23 mouse cellular contexts compared by ENCODE assay signal in genomic region chr8:56547866-56548265, GRCm38 (mm10).
"Had no signal": no experiment of that assay in that cellular context is flagged by ENCODE, and none has a peak within 500 bp of the region (broad histone marks: within the 10 kb centered on the region; RNA-seq: fewer than 3 reads in every experiment).

No protein-coding gene starts in this region.

- H3K27me3 ChIP-seq: heart, embryonic 12.5 days; hindbrain, embryonic 12.5 days; intestine, embryonic 15.5 days; limb, embryonic 13.5 days; limb, embryonic 15.5 days had no signal

- H3K27ac ChIP-seq: heart, adult 2 months; heart, embryonic 10.5 days; hindbrain, embryonic 10.5 days; hindbrain, embryonic 12.5 days; hindbrain, embryonic 14.5 days; intestine, embryonic 15.5 days; layer of hippocampus, adult 2 months; limb, embryonic 13.5 days; limb, embryonic 15.5 days had no signal

- H3K9me3 ChIP-seq: heart, embryonic 10.5 days; heart, embryonic 12.5 days; hindbrain, embryonic 10.5 days; hindbrain, embryonic 12.5 days; intestine, embryonic 15.5 days; limb, embryonic 13.5 days; limb, embryonic 15.5 days had no signal

- DNase-seq: gastrocnemius, postnatal 14 days; gastrocnemius, postnatal 36 days; heart, adult 2 months; heart, postnatal 10 days; heart, postnatal 4 days; kidney, adult 18-20 months; kidney, adult 8-10 months; kidney, postnatal 10 days; kidney, postnatal 25 days; kidney, postnatal 4 days; left cerebral cortex, postnatal 4 days had no signal

- H3K9ac ChIP-seq: heart, embryonic 12.5 days; hindbrain, embryonic 12.5 days; hindbrain, embryonic 14.5 days; intestine, embryonic 15.5 days; limb, embryonic 15.5 days had no signal

- H3K4me3 ChIP-seq: heart, adult 2 months; heart, embryonic 10.5 days; heart, embryonic 12.5 days; hindbrain, embryonic 10.5 days; hindbrain, embryonic 12.5 days; intestine, embryonic 15.5 days; layer of hippocampus, adult 2 months; limb, embryonic 13.5 days; limb, embryonic 15.5 days had no signal

- ATAC-seq: hindbrain, embryonic 16.5 days; inflammation-experienced regulatory T-cells, adult 6 months; intestine, embryonic 15.5 days; intestine, postnatal 0 days had no signal
